Mouse (Mus musculus): ENCODE measurements around the gene Efna5. TPM values are rescaled to one million over a fixed set of nuclear protein-coding genes. Genes with fewer than 3 reads are reported as not detected.

Gene Efna5
- polyA plus RNA-seq, 1 experiment: not detected

DNA sequence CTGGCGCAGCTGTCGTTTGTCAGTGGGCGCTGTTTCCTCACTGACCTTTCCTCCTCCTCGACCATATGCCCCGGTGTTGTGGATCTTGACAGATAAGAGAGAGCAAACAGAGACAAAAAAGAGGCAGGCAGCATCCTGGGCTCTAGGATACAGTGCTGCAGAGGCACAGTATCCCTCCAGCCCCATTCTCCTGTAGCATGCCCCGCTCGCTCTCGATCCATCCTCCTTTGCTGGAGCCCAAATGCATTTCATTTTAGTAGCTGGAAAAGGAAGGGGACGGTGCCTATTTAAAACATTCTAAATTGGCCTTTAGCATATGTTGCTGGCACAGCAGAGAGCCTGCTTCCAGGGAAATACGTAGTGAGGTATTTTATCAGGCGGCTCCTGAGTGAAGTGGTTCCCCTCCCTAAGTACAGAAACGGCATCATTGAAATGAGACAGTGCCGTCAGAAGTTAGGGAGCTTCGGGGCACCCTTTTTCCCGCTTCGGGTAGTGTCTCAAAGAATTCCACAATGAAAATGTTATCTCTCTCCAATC, 225.2 kb downstream of the Efna5 start:
- H3K4me3 ChIP-seq (replicated peaks): no peak overlapping the region
- H3K4me1 ChIP-seq: no peaks in the 10 kb centered on the region
- no peaks in the 10 kb centered on the region for H3K36me3 ChIP-seq (replicated peaks; ENCODE audit: low read length)
- H3K27me3 ChIP-seq (replicated peaks): no peaks in the 10 kb centered on the region
- TF ChIP-seq GATA1 (IDR thresholded peaks at IDR 0.05; ENCODE audit: borderline replicate concordance, low read length) (no peak), FLI1 (IDR thresholded peaks at IDR 0.05; ENCODE audit: low read length) (no peak)
- peaks cover 28% of the 10 kb centered on the region for H3K9me3 ChIP-seq

DNA sequence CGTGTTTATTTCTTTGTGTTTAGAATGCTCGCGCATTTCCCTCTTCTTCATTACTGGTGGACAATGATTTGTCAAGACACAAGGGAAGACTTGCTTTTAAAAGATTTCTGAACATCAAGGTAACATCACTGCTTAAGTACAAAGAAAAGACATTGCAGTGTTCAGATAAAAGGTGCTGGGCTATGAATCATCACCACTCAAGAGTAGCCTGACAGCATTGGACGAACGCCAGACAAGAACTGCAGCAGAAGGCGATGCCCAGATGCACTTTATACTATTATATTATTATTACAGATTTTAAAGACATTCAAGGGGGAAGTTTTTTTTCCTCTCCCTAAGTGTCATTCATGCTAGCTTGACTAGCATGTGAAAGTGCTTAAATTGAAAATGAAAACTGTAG, 228.7 kb downstream of the Efna5 start:
- Histone ChIP-seq H3K4me1 (no peaks in the 10 kb centered on the region), H3K4me3 (replicated peaks) (no peak overlapping the region), H3K27me3 (replicated peaks) (no peaks in the 10 kb centered on the region), H3K9me3 (peaks cover 23% of the 10 kb centered on the region), H3K36me3 (replicated peaks; ENCODE audit: low read length) (no peaks in the 10 kb centered on the region)
- TF ChIP-seq GATA1 (IDR thresholded peaks at IDR 0.05; ENCODE audit: borderline replicate concordance, low read length) (no peak), FLI1 (IDR thresholded peaks at IDR 0.05; ENCODE audit: low read length) (no peak)

DNA sequence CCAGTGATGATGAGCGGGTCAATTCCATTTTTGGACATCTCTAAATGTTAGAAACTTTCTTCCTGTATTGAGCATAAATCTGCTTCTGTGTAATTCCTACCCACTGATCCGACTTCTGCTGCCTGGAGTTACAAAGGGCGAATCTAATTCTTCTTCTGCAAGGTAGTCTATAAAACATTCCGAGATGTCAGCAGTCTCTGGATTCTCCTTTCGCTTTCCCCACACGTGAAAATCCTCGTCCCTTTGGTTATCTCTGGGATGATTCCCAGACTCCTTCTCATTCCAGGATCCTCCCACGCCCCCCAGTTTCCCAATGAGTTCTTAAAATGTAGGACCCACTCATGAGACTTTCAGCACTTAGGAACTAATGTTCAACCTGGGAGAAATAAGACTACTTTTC, 229.4 kb downstream of the Efna5 start:
- no peaks in the 10 kb centered on the region for H3K4me1 ChIP-seq
- no peaks in the 10 kb centered on the region for H3K36me3 ChIP-seq (replicated peaks; ENCODE audit: low read length)
- no peak overlapping the region for H3K4me3 ChIP-seq (replicated peaks)
- no peak for TF ChIP-seq FLI1 (IDR thresholded peaks at IDR 0.05; ENCODE audit: low read length)
- no peak for TF ChIP-seq GATA1 (IDR thresholded peaks at IDR 0.05; ENCODE audit: borderline replicate concordance, low read length)
- peaks cover 22% of the 10 kb centered on the region for H3K9me3 ChIP-seq
- no peaks in the 10 kb centered on the region for H3K27me3 ChIP-seq (replicated peaks)

DNA sequence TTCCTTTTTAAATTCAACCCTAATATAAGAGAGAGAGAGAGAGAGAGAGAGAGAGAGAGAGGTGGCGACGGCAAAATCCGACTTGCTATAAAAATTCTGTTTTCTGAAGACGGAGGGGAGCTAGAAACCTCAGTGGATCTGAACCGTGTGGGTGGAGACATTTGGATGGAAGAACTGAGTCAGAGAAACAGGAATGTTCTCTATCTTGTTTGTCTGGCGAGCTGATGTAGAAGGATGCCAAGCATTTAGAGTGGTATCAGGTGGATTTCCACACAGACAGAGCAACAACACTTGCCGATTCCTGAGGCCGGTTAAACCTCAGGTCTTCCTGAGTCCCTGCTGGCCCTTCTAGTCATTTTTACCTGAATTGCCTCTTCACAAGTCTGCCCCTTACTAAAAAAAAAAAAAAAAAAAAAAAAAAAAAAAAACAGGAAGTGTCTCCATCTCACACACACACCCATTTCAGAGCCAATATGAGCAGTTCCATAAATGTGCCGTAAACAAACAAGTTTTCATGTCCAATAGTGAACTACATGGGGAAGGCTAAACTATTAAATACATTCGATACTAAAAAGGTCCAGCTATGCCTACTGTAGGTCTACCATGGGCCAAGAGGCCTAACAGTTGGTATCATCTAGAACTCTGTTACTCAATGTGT, 231.7 kb downstream of the Efna5 start:
- Histone ChIP-seq H3K9me3 (peaks cover 22% of the 10 kb centered on the region), H3K27me3 (replicated peaks) (no peaks in the 10 kb centered on the region), H3K36me3 (replicated peaks; ENCODE audit: low read length) (no peaks in the 10 kb centered on the region), H3K4me1 (no peaks in the 10 kb centered on the region), H3K4me3 (replicated peaks) (no peak overlapping the region)
- no peak for TF ChIP-seq GATA1 (IDR thresholded peaks at IDR 0.05; ENCODE audit: borderline replicate concordance, low read length)
- TF ChIP-seq FLI1 (IDR thresholded peaks at IDR 0.05; ENCODE audit: low read length): no peak

DNA sequence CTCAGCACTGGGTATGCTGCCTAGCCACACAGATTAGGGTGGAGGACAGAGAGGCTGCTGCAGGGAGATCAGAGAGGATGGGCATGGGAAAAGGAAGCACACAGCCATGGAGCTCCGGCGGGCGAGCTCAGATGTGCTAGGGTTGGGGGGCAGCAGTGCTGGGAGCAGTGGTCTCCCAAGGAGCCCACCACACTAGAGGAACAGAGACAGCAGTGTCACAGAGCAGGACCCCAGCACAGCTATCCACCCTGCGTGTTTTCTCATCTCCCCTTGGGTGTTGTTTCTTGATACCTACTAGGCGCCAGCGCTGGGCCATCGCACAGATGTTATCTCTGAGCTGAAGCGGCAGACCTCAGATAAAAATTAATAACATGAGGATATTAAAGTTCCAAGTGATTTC, 234.3 kb downstream of the Efna5 start:
- Histone ChIP-seq H3K4me1 (no peaks in the 10 kb centered on the region), H3K27me3 (replicated peaks) (no peaks in the 10 kb centered on the region), H3K9me3 (peaks cover 29% of the 10 kb centered on the region), H3K36me3 (replicated peaks; ENCODE audit: low read length) (no peaks in the 10 kb centered on the region), H3K4me3 (replicated peaks) (no peak overlapping the region)
- TF ChIP-seq FLI1 (IDR thresholded peaks at IDR 0.05; ENCODE audit: low read length) (no peak), GATA1 (IDR thresholded peaks at IDR 0.05; ENCODE audit: borderline replicate concordance, low read length) (no peak)

DNA sequence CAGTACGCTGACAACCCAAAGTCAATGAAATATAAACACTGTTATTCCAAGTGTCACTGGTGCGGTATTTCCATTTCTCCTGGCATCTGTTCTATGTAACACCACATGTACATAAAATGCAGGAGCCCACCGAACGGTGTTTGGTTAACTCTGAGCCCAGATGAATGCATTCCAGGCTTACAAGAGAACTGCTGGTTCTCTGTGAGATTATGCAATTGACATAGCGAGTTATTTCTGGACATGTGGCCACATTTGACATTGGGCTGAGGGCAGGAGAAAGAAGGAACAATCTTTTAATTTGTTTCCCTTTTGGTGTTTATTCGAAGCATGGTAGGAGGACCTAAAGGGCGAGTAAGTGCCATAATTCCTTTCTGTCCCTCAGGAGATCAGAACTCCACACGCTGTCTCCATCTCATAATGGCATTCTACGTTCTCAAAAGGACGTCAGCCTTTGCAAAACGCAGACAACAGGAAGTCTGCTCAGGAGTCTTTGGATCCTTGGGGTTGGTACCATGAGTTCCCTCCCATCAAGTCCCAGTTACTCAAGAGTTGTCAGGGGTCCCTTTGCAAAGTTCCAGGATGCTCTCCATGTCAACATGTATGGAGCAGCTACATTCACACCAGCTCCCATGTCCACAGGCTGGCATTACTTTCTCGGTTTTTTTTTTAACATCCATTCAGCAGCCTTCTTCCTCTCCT, 238.5 kb downstream of the Efna5 start:
- TF ChIP-seq FLI1 (IDR thresholded peaks at IDR 0.05; ENCODE audit: low read length) (no peak), GATA1 (IDR thresholded peaks at IDR 0.05; ENCODE audit: borderline replicate concordance, low read length) (no peak)
- H3K4me1 ChIP-seq: no peaks in the 10 kb centered on the region
- no peaks in the 10 kb centered on the region for H3K36me3 ChIP-seq (replicated peaks; ENCODE audit: low read length)
- no peaks in the 10 kb centered on the region for H3K27me3 ChIP-seq (replicated peaks)
- peaks cover 34% of the 10 kb centered on the region for H3K9me3 ChIP-seq
- no peak overlapping the region for H3K4me3 ChIP-seq (replicated peaks)

DNA sequence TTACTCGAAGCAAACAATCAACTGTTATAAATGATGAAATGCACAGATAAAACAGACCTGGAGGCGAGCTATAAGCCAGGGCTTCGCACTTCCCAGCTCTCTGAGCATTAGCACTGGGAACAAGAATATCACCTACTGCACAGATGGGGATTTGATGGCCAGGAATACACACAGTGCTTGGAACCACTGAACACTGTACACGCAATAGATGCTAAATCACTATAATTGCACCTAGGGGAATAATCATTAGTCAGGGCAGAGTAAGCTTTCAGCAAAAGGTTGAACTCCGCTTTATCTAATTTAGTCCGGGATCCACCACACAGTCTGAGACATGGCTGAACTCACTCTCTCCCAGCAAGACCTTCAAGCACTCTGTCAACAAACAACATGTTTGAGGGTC, 240.5 kb downstream of the Efna5 start:
- TF ChIP-seq GATA1 (IDR thresholded peaks at IDR 0.05; ENCODE audit: borderline replicate concordance, low read length) (no peak), FLI1 (IDR thresholded peaks at IDR 0.05; ENCODE audit: low read length) (no peak)
- Histone ChIP-seq H3K27me3 (replicated peaks) (no peaks in the 10 kb centered on the region), H3K4me3 (replicated peaks) (no peak overlapping the region), H3K36me3 (replicated peaks; ENCODE audit: low read length) (no peaks in the 10 kb centered on the region), H3K9me3 (peaks cover 31% of the 10 kb centered on the region), H3K4me1 (no peaks in the 10 kb centered on the region)

DNA sequence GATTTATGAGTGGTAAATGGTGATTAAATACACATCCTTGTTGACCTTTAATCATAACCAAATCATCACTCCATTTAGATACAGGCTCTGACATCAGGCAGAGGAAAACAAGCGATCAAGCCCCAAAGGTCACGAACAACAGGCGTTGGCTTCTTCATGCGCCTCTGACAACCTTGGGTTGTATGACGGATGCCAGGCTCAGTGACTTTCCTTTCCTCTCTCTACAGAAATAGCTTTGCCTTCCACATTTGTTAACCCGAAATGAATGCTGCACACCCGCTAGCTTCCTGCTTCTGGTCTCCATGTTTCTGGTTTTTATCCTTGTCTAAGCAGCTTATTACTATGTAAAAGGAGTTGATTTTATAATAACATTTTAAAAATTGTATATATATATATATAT, 244.2 kb downstream of the Efna5 start:
- Histone ChIP-seq H3K36me3 (replicated peaks; ENCODE audit: low read length) (no peaks in the 10 kb centered on the region), H3K27me3 (replicated peaks) (no peaks in the 10 kb centered on the region), H3K4me3 (replicated peaks) (no peak overlapping the region), H3K4me1 (no peaks in the 10 kb centered on the region), H3K9me3 (peaks cover 22% of the 10 kb centered on the region)
- TF ChIP-seq GATA1 (IDR thresholded peaks at IDR 0.05; ENCODE audit: borderline replicate concordance, low read length) (no peak), FLI1 (IDR thresholded peaks at IDR 0.05; ENCODE audit: low read length) (no peak)

DNA sequence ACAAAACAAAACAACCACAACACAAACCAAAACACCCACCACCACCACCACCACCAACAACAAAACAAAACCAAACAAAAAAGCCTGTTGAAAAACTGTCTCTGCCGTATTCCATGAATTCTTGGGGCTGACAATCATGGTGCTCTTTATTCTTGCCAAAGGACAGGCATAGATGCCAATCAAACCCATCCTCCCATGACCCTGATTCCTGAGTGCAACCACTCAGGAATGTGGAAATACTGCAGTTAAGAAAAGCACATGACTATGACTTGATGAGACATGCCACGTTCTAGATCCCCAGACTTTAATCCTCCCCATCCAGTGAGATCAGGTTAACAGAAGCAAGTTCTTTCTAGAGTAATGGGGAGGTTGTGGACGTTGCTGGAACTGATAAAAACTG, 246.2 kb downstream of the Efna5 start:
- H3K27me3 ChIP-seq (replicated peaks): no peaks in the 10 kb centered on the region
- H3K9me3 ChIP-seq: peaks cover 22% of the 10 kb centered on the region; the same call in 1 of the 2 replicates
- no peak for TF ChIP-seq FLI1 (IDR thresholded peaks at IDR 0.05; ENCODE audit: low read length)
- no peak for TF ChIP-seq GATA1 (IDR thresholded peaks at IDR 0.05; ENCODE audit: borderline replicate concordance, low read length)
- H3K36me3 ChIP-seq (replicated peaks; ENCODE audit: low read length): no peaks in the 10 kb centered on the region
- H3K4me3 ChIP-seq (replicated peaks): no peak overlapping the region
- H3K4me1 ChIP-seq: no peaks in the 10 kb centered on the region

DNA sequence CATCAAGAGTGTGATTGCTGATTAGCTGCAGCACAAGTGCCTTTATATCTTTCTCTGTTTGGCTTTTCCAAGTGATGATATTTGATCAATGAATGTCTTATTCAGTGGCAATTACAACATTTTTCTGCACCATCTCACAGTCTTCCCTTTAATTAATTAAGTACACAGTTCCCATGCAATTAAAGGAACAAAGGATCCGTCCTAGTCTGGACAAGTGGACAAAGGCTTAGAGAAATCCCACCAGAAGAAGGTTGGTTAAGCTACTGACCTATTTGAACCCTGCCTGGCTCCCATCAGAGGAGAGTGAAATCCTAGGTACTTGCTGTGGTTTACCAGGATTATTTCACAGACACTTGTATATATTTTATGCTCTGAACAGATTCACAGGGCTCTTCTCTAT, 252.6 kb downstream of the Efna5 start:
- TF ChIP-seq GATA1 (IDR thresholded peaks at IDR 0.05; ENCODE audit: borderline replicate concordance, low read length) (no peak), FLI1 (IDR thresholded peaks at IDR 0.05; ENCODE audit: low read length) (no peak)

More for the DNA sequence above, 252.6 kb downstream of the Efna5 start:
- Histone ChIP-seq H3K27me3 (replicated peaks) (no peaks in the 10 kb centered on the region), H3K9me3 (peaks cover 8% of the 10 kb centered on the region; the same call in 1 of the 2 replicates), H3K4me3 (replicated peaks) (no peak overlapping the region), H3K4me1 (no peaks in the 10 kb centered on the region), H3K36me3 (replicated peaks; ENCODE audit: low read length) (no peaks in the 10 kb centered on the region)
